Mouse (Mus musculus): Measurements from ENCODE around the gene Gcnt3.

The Gcnt3 gene

DNA sequence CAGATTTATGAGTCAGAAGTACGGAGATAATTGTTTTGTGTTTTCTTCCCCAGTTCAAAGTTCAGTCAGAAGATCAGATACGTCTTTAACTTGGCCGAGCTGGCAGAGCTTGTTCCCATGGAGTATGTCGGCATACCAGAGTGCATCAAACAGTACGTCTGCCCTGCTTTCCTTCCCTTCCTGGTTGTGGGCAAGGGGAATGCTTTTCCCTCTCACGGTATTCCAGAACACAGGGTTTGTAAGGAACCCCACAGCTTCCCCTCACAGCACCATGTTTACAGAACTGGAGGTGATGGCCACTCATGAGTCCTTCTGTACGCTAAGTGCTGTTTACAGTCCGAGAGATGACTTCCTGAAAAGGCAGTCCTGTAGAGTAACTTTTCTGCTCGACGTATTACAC lies 34.4 kb downstream of the Gcnt3 start:
- no peak for DNase-seq (ENCODE audit: low spot score)

DNA sequence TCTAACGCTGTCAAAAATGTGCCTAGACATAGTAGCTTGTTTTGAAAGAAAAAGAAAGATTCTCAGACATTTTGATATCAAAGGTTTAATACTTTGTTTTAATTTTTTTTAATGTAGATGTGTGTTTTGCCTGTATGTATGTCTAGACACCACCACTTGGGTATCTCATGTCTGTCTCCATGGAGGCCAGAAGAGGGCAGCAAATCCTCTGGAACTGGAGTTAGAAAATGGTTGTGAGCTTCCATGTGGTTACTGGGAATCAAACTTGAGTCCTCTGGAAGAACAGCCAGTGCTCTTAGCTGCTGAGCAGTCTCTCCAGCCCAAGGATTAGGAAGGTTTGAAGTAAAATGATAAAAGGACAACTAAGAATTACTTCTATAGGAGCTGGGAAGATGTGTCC lies 38.6 kb downstream of the Gcnt3 start:
- no peak for DNase-seq (ENCODE audit: low spot score)

DNA sequence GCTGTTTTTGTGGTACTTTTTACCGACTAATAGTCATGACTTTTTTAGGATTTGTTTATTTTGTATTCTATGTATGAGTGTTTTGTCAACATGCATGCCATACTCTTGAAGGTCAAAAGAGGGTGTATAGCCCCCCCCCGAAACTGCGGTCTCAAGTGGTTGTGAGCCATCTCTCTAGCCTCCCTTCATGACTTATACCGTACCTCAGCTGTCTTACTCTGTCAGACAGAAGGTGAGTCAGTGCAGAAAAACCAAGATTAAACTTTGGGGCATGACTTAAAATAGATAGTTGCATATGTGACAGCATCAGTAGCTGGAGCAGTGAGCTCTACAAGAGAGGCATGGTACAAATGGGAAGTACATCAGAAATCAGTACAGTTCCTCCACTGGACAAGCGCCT lies 43.3 kb downstream of the Gcnt3 start:
- DNase-seq (ENCODE audit: low spot score), result no peak

DNA sequence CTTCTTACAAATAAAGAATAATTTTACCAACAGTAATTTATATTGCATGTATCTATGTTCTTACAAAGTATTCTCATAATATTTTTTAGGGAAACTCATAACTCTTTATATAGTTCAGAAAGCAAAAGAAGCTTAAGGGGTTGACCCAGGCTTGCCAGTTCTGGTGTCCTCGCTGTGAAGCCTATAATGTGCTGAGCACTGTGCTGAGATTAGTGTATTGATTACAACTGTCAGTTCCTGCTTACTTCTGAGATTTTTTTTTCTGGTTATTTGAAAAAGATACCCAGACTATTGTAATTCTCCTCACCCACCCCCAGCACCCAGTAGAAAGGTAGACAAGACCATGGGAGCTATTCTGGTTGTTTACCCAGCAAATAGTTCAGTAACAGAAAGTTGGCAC lies 44.4 kb downstream of the Gcnt3 start:
- no peak for DNase-seq (ENCODE audit: low spot score)

DNA sequence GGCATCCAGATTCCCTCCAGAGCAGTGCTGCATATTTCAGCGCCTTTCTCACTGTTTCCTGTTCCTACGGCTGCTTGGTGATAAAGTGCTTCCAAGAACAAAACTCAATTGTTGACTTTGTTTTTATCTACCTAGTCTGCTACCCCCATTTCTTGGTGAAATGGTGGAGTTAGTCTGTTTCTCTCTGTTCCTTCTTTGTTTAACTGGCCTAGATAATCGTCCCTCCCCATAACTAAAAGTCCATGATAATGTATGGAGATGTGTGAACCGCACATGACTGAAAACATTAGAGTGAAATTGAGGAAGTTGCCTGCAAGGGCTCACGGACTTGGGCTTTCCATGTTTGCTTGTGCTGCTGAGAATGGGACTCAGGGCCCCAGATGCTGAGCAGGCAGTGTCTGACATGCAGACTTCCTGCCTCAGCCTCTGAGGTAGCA lies 45.0 kb downstream of the Gcnt3 start:
- no peak for DNase-seq (ENCODE audit: low spot score)

DNA sequence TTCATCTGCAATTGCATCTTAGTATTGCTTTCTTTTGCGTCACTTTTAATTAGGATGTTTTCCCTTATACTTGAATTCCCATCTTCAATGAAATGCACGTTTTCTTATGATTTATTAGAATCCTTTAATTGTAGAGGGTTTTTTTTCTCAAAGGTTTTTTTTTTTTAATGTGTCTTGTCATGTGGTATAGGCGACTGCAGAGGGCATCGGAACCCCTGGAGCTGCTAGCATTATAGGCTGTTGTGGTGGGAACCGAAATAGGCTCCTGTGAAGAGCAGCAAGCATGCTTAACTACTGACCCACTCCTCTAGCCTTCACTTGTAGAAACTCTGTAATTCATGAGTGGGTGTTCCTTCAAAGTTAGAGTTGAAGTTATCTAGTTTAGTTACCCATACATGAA lies 47.5 kb downstream of the Gcnt3 start:
- no peak for DNase-seq (ENCODE audit: low spot score)

DNA sequence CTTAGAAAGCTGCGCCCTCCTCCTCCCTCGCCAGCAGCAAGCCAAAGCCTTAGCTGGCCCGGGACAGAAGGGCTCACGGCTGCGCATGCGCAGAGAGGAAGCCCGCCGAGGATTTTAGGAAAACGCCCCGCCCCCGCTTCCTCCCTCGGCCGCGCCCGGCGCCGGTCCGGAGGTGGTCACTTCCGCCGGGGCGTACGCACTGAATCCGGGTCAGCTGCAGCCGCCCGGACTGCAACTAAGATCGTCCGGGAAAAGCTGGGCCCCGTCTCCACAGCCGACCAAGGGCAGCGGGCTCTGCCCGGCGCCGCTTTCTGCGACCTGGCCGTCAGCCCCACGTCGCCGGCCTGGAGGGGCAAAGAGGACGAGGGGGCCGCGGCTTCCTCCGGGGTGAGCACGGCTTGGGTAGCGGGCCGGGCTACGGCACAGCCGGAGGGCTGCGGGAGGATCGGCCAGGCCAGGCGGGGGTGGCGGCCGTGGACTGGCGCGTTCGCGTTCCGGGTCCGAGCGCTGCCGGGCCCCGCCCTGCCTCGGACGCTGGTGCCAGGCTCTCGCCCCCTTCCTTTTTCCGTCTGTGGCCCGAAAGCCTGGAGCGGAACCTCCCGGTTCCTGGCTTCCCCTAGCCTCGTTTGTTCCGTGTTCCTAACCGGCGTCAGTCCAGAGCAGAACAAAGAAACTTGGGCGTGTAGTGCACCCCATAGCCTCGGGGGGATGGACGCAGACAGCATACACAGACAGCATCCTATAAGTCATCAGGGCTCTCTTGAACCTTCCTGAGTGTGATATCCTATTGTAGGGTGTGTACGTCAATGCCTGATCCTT lies 48.4 kb downstream of the Gcnt3 start, which contains the start of gene Bnip2:
Gene Bnip2, plus strand, starts transcription at position 164 of the 819 bp plus-strand sequence.
- peak; percentile 98 for DNase-seq (ENCODE audit: low spot score)

DNA sequence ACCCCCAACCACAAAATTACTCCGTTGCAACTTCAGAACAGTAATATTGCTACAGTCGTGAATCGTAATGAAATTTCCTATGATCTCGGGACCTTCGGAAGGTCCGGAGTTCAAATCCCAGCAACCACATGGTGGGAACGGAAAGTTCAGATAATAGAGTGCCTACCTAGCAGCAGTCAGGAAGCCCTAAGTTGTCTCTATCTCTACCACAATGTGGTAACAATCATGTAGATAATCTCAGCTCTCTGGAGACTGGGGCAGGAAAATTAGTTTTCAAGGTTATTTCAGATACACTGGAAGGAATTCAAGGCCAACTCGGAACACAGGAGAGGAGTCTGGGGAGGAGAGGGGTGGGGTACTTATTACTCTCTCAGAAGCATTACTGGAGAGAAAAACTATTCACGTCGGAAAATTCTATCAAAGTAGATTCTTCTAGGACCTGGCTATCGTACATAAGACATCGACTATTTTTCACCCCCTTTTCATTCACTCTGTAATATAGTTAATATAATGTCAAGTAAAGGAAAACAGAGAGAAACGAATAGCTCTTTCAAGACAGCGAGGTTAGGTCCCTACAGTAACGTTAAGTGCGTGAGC lies 49.1 kb downstream of the Gcnt3 start:
- no peak for DNase-seq (ENCODE audit: low spot score)

DNA sequence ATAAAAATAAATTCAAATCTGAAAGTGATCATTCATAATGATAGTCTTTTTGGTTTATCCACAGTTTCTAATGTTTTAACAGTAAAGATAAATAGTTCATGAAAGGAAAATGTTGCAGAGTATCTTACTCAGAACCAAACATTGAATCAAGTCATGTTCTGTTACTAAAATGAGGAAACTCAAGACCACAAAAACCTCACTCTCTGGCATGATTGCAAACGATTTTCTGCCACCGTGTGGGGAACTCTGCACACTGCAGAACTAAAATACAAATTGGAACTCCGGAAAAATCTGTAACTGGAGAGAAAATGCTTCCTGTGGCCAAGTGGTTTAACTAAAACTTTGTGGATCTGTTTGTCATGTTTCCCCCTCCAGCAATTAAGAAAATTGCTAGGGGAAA lies 50.3 kb downstream of the Gcnt3 start:
- DNase-seq (ENCODE audit: low spot score), result peak; percentile 51

DNA sequence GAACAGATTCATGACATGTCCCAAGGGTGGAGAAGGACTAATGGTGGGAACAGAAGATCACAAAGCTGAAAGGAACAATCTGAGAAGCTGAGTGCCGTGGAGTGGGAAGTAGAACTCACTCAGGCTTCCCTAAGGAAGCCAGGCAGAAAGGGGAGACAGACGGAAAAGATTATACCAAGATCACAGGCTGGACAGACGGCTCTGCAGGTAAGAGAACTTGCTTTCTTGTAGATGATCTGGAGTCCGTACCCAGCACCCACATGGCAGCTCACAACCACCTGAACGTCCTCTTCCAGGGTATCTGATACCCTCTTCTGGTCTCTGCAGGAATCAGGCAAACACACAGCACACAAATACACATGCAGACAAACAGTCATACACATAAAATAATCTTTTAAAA lies 51.3 kb downstream of the Gcnt3 start:
- DNase-seq (ENCODE audit: low spot score), result no peak

DNA sequence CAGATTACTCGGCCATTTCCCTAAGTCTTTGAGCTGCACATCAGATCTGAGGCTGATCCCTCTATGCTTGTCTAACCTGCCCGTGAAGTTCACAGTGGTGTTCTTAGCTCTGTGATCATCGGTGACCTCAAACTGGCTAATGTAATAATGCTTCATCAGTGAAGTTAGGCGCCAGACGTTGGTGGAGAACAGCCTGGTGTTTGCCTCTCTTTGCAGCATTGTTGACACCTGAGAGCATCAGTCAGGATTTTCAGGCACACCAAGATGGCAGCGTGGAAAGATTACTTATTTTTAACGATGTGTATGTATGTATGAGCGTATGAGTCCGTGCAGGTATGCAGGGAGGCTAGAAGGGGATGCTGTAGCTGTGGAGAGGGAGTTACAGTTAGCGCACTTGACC lies 51.8 kb downstream of the Gcnt3 start:
- no peak for DNase-seq (ENCODE audit: low spot score)

DNA sequence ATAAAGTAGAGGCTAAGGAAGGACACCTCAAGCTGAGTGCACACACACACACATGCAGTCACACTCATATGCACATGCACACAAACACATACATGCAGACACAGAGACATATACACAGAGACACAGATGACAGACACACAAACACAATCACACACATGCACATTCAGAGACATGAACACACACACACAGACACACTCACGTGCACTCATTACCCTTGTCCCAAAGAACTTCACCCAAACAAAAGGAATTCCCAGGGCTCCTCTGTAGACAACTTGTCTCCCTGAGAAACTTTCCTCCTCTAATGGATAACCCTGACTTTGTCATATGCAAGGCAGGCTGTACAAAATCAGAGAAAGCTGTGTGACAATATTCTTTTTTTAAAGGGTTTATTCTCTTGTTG lies 52.4 kb downstream of the Gcnt3 start:
- DNase-seq (ENCODE audit: low spot score), result no peak
